Mouse (Mus musculus): ENCODE results near the gene Zfp335.

DNA sequence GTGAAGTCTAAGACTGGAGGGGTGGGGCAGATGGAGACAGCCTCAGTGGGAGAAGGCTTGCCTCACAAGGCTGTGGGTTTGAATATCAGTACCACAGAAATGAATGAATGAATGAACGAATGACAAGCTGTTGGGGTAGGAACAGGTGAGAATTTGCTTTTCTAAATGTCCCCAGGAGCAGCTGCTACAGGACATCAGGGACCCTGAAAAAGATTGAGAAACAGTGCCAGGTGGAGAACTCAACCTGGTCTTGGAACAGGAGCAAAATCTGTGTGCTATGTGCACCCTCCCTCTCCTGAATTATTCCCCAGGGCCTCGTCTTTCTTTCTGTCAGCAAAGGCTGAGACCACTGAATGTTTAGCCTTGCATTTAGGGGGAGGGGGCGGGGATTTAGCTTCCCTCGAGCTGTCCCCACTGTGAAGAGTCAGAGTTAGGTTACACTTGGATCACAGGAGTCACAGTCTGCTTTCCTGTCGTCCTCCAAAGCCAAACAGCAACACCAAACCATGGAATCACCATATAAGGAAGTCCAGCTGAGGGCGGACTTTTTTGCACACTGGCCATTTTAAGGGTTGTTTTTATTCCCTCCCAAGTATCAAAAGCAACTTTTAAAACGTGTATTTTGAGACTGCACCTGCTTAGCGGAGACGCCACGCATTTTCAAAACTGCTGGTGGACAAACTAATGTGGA lies 28.7 kb upstream of the Zfp335 start, which contains the start of gene Mmp9:
- TF ChIP-seq CTCF (IDR thresholded peaks at IDR 0.05; ENCODE audit: low read depth) (no peak), EP300 (IDR thresholded peaks at IDR 0.05; ENCODE audit: low read depth) (no peak)
